Mouse (Mus musculus): ENCODE results near the gene Chrm3. TPM values are rescaled to one million over a fixed set of nuclear protein-coding genes. Genes with fewer than 3 reads are reported as not detected.
"Not testable (repeated sequence)": the region's sequence is repeated elsewhere in the genome, so short reads cannot be mapped to it uniquely, and the experiment has no call there.

The Chrm3 gene
- 1.7 and 2.7 TPM in 2 replicates for polyA plus RNA-seq (2015; fragmentation: Nextera tagmentation; extraction: Ambion mirVana)

DNA sequence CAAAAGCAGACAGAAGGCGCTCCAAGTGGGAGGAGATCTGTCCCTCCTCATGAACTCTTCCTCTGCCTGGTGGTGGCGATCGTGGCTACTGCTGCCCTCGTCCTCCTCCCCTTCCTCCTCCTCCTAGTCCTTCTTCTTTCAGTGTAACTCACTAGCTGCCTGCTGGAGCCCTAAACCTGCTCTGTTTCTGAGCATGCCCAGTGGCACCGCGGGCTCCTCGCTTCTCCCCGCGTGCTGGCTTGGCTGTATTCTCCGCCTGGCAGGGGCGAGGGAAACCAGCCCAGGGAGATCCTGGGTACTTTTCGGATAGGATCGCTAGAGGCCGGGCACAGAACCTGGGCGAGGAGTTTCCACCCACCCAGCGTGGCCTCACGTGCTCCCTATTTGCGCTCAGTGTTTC, at the start of gene Chrm3:
TSS of gene Chrm3 (minus strand) at position 71 of the 400 bp plus-strand sequence.
- Histone ChIP-seq H3K9me3 (replicated peaks) (no peaks in the 10 kb centered on the region), H3K27me3 (peaks cover 40% of the 10 kb centered on the region), H3K4me2 (replicated peaks) (peak within 1 kb of the TSS; percentile 85), H3K4me1 (peaks cover 19% of the 10 kb centered on the region), H3K36me3 (no peaks in the 10 kb centered on the region), H3K4me3 (replicated peaks) (peak within 1 kb of the TSS; percentile 45), H3K27ac (replicated peaks) (no peak within 1 kb of the TSS), H3K9ac (peak within 1 kb of the TSS; percentile 0; the same call in 1 of the 2 replicates)
- WGBS: under 1% methylated on average over 18 of the region's 18 CpGs
- ATAC-seq (ENCODE audit: insufficient number of reproducible peaks, low FRiP score, low TSS enrichment, low read depth): no peak

DNA sequence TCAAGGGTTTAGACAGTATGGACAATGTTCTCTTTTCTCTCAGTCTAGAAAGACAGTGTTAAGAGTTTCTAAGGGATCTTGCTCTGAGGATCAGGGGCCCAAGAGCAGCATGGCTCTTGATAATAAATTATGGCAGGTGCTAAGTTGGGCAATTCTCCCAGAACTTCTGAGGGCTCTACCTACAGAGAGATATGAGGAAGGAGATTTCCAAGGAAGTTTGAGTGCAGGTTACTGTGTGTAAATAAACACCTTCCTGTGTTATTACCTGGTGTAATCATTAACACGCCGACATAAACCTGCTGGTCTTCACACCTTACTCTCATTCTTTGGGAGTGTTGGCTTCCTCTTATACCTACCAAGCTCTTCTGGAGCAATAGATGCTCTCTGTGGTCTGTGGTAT, 33.7 kb upstream of the Chrm3 start:
- Histone ChIP-seq H3K4me2 (replicated peaks) (no peak overlapping the region), H3K4me3 (replicated peaks) (no peak overlapping the region), H3K9ac (no peak overlapping the region), H3K27me3 (no peaks in the 10 kb centered on the region), H3K27ac (replicated peaks) (no peak overlapping the region), H3K4me1 (no peaks in the 10 kb centered on the region), H3K36me3 (no peaks in the 10 kb centered on the region), H3K9me3 (replicated peaks) (no peaks in the 10 kb centered on the region)
- no peak for ATAC-seq (ENCODE audit: insufficient number of reproducible peaks, low FRiP score, low TSS enrichment, low read depth)
- 92% methylated on average over 2 of the region's 2 CpGs for WGBS

DNA sequence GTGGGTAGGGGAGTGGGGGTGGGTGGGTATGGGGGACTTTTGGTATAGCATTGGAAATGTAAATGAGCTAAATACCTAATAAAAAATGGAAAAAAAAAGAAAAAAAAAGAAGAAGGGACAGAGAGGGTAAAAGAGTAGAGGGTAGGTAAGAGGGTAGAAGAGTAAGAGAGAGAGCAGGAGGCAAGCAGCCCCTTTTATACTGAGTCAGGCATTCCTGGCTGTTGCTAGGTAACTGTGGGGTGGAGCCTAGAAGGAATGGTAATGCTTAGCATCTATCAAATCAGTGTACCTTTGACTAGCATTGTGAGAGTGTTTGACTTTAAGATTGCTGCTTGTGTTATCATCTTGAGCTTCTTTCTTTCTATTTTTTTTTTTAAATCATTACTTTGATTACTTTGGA, 14.8 kb upstream of the Chrm3 start:
- not testable (repeated sequence) for H3K4me1 ChIP-seq; H3K4me2 ChIP-seq (replicated peaks); H3K27me3 ChIP-seq; H3K36me3 ChIP-seq; H3K27ac ChIP-seq (replicated peaks); H3K4me3 ChIP-seq (replicated peaks); H3K9ac ChIP-seq; ATAC-seq (ENCODE audit: insufficient number of reproducible peaks, low FRiP score, low TSS enrichment, low read depth); H3K9me3 ChIP-seq (replicated peaks)

DNA sequence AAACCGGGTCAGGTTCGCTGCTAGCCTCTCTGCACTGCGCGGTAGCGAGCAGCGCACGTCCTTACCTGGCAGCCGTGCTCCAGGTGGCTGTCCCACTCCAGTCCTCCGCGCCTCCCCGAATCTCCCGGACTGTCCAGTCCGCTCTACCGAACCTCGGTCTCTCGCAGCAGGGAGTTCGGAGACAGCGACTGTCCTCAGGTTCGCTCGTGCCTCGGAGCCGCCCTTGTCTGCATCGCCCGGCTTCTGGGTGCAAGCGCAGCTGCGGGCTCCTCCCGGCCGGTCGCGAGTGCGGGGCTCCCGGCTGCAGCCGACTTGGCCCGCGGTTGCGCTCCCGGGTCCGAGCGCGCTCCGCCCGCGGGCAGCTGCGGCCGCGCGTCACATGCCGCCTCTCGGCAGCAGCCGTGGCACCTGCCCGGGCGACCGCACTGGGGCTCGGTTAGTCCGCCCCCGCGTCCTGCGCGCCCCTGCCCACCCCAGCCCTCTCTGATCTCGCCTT, 400 bp downstream of the Chrm3 start:
- Histone ChIP-seq H3K27me3 (peaks cover 40% of the 10 kb centered on the region), H3K27ac (replicated peaks) (no peak overlapping the region), H3K4me2 (replicated peaks) (peak overlapping the region; percentile 85), H3K9ac (peak overlapping the region; percentile 0; the same call in 1 of the 2 replicates), H3K4me1 (peaks cover 19% of the 10 kb centered on the region), H3K36me3 (no peaks in the 10 kb centered on the region), H3K9me3 (replicated peaks) (no peaks in the 10 kb centered on the region), H3K4me3 (replicated peaks) (peak overlapping the region; percentile 45)
- ATAC-seq (ENCODE audit: insufficient number of reproducible peaks, low FRiP score, low TSS enrichment, low read depth): no peak
- under 1% methylated on average over 60 of the region's 60 CpGs for WGBS

DNA sequence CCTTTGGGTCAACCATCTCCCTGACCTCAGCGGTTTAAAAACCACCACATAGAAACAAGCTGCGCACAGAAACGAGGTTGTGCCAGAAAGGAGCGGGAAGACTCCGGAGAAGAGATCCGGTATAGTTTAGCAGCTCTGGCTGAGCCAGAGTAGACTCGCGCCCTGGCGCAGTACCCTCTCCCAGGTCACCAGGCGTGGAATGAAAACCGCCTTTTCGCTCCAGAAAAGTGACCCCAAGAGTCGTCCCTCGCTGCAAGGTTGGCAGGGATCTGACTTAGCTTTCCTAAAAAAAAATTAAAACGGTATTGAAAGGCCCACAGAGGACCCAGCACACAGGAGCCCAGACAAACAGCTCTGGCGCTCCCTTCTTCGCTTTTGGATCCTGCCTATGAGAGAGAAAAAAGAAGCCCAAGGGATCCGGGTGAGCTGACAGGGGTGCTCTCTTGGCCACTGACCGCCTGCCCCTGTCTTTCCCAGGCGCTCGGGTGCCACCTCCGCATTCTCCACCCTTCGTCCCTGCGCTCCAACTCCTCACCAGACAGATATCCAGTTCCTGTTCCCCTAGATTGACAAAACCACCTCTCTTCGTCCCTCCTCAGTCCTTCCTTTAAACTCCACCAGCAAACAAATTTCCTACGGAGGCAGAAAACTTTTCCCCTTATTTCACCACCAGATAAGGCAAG, 990 bp downstream of the Chrm3 start:
- Histone ChIP-seq H3K4me2 (replicated peaks) (peak overlapping the region; percentile 85), H3K9me3 (replicated peaks) (no peaks in the 10 kb centered on the region), H3K9ac (peak overlapping the region; percentile 0; the same call in 1 of the 2 replicates), H3K36me3 (no peaks in the 10 kb centered on the region), H3K4me3 (replicated peaks) (peak overlapping the region; percentile 45), H3K27me3 (peaks cover 40% of the 10 kb centered on the region), H3K4me1 (peaks cover 19% of the 10 kb centered on the region), H3K27ac (replicated peaks) (no peak overlapping the region)
- ATAC-seq (ENCODE audit: insufficient number of reproducible peaks, low FRiP score, low TSS enrichment, low read depth): no peak
- WGBS: 3% methylated on average over 26 of the region's 26 CpGs

DNA sequence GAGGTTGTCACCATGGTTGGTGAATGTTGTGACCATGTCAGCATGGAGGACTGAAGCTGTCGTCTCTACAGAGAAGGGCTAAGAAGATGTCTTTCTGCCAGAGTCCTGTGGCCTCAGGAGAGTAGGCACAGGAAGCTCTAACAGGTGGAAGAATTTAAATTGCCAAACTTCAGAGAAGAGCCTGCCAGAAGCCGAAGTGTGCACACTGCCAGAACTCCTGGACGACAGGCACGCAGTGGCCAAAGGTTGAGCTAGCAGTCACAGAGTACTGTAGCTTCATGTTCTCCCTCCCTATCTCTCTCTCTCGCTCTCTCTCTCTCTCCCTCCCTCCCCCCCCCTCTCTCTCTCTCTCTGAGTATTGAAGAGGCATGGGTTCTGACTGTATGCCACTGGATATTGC, 4.9 kb downstream of the Chrm3 start:
- Histone ChIP-seq H3K36me3 (no peaks in the 10 kb centered on the region), H3K27ac (replicated peaks) (no peak overlapping the region), H3K4me1 (peaks cover 14% of the 10 kb centered on the region), H3K9me3 (replicated peaks) (no peaks in the 10 kb centered on the region), H3K4me3 (replicated peaks) (no peak overlapping the region), H3K9ac (no peak overlapping the region), H3K27me3 (peaks cover 25% of the 10 kb centered on the region), H3K4me2 (replicated peaks) (no peak overlapping the region)
- no peak for ATAC-seq (ENCODE audit: insufficient number of reproducible peaks, low FRiP score, low TSS enrichment, low read depth)
- WGBS: 73% methylated on average over 5 of the region's 5 CpGs

DNA sequence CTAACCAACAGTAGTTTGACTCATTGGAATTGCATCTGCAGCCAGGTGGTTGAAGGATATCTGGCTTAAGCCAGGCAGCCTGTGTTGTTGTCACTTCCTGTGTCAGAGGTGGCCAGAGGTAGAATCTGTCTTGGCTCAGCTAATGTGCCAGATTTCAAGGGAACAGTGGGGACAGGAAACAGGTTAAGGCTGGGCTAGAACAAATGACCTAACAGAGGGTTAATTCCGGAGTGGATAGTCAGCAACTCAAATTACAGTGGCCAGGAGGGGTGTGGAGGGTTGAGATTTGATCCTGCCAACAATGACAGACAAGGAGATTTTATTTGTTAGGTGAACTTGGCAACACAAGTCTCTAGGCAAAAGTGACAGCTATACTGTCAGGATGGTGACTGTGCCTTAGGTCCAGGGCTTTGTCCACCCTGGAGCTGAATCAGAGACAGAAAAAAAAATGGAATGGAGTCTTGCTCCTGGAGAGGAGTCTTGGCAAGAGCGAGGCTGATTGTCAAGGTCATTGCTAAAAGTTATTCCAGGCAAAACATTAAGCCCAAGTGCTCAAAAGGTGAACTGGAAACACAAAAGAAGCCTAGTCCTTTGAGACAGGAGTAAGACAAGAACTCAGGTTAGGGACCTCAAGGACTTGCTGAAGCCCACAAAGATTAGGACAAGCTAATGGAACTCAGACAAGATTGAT, 5.6 kb downstream of the Chrm3 start:
- Histone ChIP-seq H3K4me3 (replicated peaks) (no peak overlapping the region), H3K9me3 (replicated peaks) (no peaks in the 10 kb centered on the region), H3K27me3 (peaks cover 18% of the 10 kb centered on the region), H3K36me3 (no peaks in the 10 kb centered on the region), H3K4me1 (peaks cover 7% of the 10 kb centered on the region), H3K27ac (replicated peaks) (no peak overlapping the region), H3K9ac (no peak overlapping the region), H3K4me2 (replicated peaks) (no peak overlapping the region)
- no peak for ATAC-seq (ENCODE audit: insufficient number of reproducible peaks, low FRiP score, low TSS enrichment, low read depth)
- 58% methylated on average over 2 of the region's 2 CpGs for WGBS

DNA sequence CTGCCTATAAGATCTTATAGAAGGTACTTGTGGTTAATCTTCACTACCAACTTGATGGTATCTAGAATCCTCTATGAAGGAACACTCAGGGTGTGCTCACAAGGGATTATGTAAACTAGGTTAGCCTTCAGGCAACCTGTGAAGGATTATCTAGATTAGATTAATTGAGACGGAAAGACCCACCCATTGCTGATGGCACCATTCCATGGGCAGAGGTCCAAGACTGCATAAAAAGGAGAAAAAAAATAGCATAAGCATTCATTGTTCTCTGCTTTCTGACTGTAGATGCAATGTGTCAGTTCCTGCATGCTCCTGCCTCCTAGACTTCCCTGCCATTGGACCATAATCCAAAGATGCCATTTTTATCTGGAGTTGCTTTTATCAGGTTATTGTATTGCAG, 8.5 kb downstream of the Chrm3 start:
- H3K4me3 ChIP-seq (replicated peaks): no peak overlapping the region
- H3K27ac ChIP-seq (replicated peaks): no peak overlapping the region
- H3K4me2 ChIP-seq (replicated peaks): no peak overlapping the region
- no peaks in the 10 kb centered on the region for H3K27me3 ChIP-seq
- 72% methylated on average over 1 of the region's 1 CpGs for WGBS
- no peak for ATAC-seq (ENCODE audit: insufficient number of reproducible peaks, low FRiP score, low TSS enrichment, low read depth)
- no peaks in the 10 kb centered on the region for H3K9me3 ChIP-seq (replicated peaks)
- no peaks in the 10 kb centered on the region for H3K36me3 ChIP-seq
- no peak overlapping the region for H3K9ac ChIP-seq
- H3K4me1 ChIP-seq: no peaks in the 10 kb centered on the region

DNA sequence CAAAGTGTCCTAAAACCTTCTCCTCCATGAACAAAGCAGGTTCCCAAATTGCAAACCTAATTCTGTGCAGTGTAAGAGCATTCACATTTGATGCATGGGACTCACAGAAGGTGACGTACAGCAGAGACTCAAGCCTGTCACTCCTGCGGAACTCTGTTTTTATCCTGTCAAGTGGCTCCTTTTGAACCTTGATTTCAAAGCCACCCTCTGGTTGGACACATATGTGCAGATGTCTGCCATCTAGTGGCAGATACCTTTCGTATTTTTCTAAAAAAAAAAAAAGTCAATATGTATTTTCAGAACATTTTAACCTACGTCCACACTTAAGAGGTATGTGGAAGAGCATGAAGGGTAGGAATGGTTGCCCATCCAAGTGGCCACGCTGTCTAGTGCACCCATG, 16.3 kb downstream of the Chrm3 start:
- no peak for ATAC-seq (ENCODE audit: insufficient number of reproducible peaks, low FRiP score, low TSS enrichment, low read depth)
- H3K4me3 ChIP-seq (replicated peaks): no peak overlapping the region
- 47% methylated on average over 5 of the region's 5 CpGs for WGBS
- H3K9ac ChIP-seq: no peak overlapping the region
- no peak overlapping the region for H3K27ac ChIP-seq (replicated peaks)
- H3K9me3 ChIP-seq (replicated peaks): no peaks in the 10 kb centered on the region
- no peaks in the 10 kb centered on the region for H3K36me3 ChIP-seq
- H3K4me1 ChIP-seq: no peaks in the 10 kb centered on the region
- H3K4me2 ChIP-seq (replicated peaks): no peak overlapping the region
- H3K27me3 ChIP-seq: no peaks in the 10 kb centered on the region

DNA sequence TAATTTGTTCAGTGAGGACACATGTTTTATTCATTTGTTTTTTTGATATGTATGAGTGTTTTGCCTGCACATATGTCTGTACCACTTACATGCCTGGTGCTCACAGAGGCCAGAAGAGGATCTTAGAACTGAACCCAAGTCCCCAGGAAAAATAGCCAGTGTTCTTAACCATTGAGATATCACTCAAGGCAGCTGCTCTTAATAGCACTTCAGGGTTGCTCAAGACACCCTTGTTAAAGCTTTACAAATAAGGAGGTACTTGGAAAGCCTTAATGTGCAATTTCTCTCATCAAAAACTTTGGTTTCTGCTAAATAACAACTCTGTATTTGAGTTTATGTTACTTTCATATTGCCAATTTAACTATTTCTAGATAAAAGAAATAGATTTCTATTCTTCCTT, 25.1 kb downstream of the Chrm3 start:
- no peak for ATAC-seq (ENCODE audit: insufficient number of reproducible peaks, low FRiP score, low TSS enrichment, low read depth)
- Histone ChIP-seq H3K36me3 (no peaks in the 10 kb centered on the region), H3K27me3 (no peaks in the 10 kb centered on the region), H3K4me3 (replicated peaks) (no peak overlapping the region), H3K4me1 (no peaks in the 10 kb centered on the region), H3K9me3 (replicated peaks) (no peaks in the 10 kb centered on the region), H3K9ac (no peak overlapping the region), H3K4me2 (replicated peaks) (no peak overlapping the region), H3K27ac (replicated peaks) (no peak overlapping the region)

DNA sequence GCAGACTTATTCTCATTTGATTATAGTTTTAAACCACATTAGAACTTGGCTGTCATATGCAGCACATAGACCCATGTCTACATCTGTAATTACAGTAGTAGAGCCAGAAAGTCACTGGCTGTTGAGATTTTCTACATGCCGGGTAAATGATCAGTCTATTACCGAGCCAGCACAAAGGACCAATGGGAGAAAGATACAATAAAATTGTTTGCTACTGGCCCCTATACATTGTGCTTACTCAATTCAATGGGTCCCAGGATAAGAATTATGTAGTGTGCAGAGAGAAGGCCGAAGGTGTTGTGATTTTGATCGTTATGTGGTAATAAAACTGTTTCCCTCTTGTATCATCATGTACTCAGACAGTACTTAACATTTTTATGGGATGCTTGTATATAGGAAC, 27.9 kb downstream of the Chrm3 start:
- Histone ChIP-seq H3K4me2 (replicated peaks) (no peak overlapping the region), H3K4me3 (replicated peaks) (no peak overlapping the region), H3K36me3 (no peaks in the 10 kb centered on the region), H3K27ac (replicated peaks) (no peak overlapping the region), H3K4me1 (no peaks in the 10 kb centered on the region), H3K9me3 (replicated peaks) (no peaks in the 10 kb centered on the region), H3K9ac (no peak overlapping the region), H3K27me3 (no peaks in the 10 kb centered on the region)
- WGBS: 90% methylated on average over 4 of the region's 4 CpGs
- no peak for ATAC-seq (ENCODE audit: insufficient number of reproducible peaks, low FRiP score, low TSS enrichment, low read depth)

DNA sequence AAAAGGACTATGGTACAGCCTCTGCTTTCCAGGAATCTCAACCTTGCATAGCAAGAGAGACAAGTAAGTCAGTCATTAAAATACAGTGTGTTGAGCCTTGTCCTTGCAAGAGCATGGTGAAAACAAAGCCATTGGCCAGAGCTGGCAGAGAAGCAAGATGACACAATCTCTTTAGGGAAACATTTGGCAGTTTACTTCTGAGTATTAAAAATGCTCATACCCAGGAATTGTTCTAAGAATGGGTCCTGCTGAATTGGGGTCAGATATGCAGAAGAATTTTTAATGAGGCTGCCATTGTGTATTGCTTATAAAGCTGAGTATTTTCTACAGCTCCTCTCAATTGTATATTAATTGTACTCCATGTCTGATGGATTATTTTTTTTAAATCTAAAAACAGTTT, 50.8 kb downstream of the Chrm3 start:
- Histone ChIP-seq H3K27ac (replicated peaks) (no peak overlapping the region), H3K4me2 (replicated peaks) (no peak overlapping the region)

More for the DNA sequence above, 50.8 kb downstream of the Chrm3 start:
- Histone ChIP-seq H3K4me3 (replicated peaks) (no peak overlapping the region), H3K36me3 (no peaks in the 10 kb centered on the region), H3K9me3 (replicated peaks) (no peaks in the 10 kb centered on the region), H3K4me1 (no peaks in the 10 kb centered on the region), H3K9ac (no peak overlapping the region), H3K27me3 (no peaks in the 10 kb centered on the region)
- no peak for ATAC-seq (ENCODE audit: insufficient number of reproducible peaks, low FRiP score, low TSS enrichment, low read depth)

Measured in embryonic facial prominence, embryonic 15.5 days (tissue).